Mouse (Mus musculus) R1 (cell line): ENCODE measurements at regions not wholly inside any gene's neighbourhood (a gene's known extent, or its start where the extent isn't known, plus 50 kb on each side); places are given as distances from the start of the nearest gene placed in this dataset.

Experiments
- DNase-seq: peaks from one replicate; pipeline ENCODE4 v3.0.0-alpha.2; 2018; ENCODE audit warnings: low read depth, low spot score

DNA sequence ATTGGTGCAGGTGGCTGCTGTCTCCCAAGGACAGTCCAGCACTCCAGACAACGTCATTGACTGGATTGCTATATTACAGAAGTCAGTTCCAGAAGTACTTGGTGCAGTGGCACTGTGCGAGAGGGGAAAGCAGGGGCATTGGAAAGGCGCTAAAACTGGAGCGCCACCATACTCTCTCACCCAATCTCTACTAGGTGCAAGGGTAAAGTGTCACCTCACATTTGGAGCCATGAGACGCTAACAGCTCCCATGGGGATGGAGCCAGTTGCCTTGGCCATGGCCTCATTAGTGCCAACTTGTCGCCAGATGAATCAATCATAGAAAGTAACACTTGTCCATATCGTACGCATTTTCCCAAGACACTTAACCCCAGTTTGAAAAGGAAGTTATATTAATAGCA is 1617.2 kb upstream of the Gulo start:
- no peak for DNase-seq

DNA sequence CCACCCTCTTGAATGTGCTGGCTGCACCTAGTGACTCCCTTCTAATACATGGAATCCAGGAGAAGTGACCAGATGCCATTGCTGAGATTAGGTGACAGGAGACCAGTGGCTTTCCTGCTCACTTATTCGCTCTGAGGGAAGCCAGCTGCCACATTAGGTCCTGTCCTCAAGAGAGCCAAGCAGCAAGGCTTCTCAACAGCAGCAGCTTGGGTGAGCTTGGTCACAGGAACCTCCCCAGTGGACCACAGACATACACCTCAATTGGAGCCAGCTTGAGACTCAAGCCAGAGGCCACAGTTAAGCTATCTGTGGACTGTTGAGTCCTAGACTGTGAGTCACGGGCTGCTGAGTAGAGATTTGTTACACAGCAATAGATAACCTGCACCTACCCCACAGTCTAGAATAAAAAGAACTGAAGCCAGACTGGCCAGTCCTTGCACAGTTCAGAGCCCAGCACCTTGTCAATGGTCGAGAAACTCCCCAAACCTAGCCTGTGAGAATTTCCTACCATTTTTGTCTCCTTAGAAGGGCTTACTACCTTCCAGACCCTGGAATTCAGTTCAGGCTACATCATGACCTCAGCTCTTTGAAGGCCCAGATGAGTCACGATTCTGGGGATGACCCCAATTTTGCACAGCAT is 1615.0 kb upstream of the Gulo start:
- DNase-seq = no peak

DNA sequence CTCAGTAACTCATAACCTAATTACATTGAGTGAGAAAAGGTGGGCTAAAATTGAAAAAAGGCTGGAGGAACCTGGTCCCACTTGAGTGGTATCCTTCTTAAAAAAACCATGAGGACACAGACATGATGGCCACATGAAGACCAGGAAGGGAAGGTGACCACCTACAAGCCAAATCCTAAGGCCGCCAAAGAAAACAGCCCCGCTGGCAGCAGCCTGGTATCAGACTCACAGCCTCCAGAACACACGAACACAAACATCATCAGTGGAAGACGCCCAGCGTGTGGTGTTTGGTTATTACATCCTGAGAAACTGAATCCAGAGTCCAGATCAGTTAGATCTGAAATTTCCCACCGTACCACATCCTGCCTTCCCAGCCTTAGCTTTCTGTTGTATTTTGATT is 1613.9 kb upstream of the Gulo start:
- DNase-seq = no peak

DNA sequence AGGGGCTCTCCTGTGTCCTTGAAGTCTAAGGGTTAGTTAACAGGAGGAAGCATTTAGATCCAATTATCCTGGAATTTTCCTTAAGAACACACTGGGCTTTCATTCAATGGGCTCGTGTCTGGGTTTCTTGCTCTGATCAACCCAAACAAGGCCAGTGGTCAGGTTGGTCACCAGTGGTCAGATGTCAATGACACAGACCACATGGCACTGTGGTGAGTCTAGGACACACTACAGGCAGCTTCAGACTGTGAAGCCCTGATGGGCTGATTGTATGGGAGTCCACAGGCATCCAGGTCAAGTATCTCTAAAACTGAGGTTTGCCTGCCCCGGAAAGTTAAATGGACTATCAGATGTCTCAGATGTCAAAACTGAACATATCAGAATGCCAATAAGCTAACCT is 1612.5 kb upstream of the Gulo start:
- DNase-seq = no peak

DNA sequence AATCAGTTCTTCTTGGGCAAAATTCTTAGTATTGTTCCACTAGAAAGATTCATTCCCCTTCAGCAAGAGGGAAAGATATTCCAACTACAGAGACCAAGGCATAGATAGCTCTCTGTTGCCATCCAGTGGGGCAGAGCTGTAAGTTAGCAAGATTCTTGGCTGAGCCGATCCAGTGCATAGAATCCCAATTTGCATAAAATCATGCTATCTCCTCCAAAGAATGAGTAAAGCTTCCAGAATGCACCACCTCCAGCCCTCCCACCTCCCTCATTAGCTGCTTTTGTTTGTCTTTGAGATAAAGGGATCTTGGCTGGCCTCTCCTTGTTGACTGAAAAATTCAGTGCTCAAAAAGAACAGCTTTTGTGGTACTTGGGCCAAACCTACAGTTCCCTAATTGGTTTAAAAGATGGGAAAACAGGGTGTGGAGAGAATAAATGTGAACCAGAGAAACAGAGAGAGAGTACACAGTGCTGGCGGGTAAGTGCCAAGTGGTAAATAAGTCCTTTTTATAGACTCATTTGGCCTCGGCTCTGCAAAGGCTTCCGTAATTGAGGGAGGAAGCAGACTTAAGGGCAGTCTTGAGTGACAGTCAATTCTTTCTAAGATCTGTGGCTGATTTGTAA is 1612.0 kb upstream of the Gulo start:
- peak; percentile 18 for DNase-seq

DNA sequence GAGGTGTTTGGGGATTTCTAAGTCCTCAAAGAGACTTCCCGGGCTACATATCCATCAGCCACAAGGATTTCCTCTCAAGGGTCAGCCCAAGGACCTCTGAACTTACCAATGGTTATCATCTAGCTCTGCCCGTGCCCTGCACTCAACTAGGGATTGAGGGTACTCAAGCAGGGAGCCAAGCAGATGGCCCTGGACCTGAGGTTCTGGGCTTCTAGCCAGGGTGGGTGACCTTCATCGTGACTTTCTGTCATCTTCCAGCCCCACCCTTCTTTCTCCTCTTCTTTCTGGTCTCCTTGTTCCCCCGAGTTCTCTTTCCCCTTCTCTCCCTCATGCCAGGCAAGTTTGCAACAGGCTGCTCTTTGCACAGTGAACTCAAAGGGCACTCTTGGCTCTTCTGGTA is 1610.6 kb upstream of the Gulo start:
- DNase-seq = no peak

DNA sequence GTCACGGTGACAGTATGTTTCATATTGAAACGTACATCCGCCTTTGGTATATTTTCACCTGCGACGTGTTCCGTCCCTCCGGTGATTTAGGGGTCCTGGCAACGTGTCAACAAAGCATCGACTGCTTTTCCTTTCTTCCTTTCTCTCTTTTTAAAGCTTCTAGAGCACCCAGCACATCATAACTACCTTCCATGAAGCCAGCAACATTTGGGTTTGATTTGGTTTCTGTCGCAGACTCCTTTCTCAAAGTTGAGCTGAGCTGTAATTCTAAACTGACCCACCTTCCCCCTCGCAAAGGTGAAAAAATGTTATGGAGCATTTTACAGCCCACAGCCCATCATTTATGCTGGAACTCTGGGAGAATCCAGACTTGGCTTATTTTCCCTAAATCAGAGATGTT is 1605.4 kb upstream of the Gulo start:
- DNase-seq = no peak

DNA sequence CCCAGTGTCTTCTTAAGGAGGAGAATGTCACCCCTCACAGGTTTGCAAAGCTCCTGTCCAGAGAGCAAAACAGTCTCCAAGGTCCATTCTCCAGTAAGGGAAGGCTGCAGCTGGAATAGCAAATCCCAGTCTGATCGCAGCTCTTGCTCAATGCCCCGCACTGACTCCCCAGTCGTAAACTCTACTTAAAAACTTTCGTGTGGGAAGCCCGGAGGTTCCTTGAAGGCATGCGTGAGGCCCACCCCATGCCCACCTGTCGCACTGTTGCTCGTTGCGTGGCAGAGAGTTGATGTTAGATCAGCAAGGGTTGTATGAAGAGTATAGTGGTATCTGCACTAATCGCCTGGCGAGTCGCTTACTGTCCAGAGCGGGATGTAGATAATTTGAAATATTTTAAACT is 1604.7 kb upstream of the Gulo start:
- DNase-seq = no peak

DNA sequence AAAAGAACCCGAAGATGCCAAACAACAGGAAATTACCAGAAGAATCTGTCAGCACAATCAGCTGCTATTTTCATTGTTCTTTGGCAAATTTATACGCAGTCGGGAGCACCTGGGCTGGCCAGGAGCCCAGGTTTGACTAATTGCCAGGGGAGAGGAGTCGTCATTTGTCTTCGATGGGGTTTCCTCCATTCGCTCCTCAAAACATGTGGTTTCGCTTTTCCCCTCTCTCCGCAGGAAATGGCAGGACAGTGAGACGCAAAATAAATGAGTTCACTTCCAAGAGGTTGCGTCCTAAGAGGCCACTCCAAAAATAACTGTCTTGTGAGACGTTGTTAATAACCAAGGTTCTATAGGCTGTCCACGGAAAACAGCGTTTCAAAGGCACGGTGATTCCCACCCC is 1604.2 kb upstream of the Gulo start:
- no peak for DNase-seq

DNA sequence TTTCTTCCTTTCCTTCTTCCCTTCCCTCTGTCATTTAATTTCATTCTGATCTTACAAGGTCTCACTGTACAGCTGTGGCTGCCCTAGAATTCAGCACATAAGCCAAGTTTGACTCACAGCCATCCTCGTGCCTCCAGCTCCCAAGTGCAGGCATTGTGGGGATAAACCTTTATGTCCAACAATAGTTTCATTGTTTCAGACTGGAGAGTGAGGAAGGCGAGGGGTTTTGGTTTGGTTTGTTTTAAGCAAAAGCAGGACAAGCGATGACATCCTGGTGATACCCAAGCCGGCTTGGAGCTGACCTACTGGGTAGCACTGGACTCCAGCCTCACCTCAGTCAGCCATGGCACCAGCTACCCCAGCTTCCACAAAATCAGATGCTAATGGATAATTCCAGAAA is 1603.5 kb upstream of the Gulo start:
- DNase-seq = no peak

DNA sequence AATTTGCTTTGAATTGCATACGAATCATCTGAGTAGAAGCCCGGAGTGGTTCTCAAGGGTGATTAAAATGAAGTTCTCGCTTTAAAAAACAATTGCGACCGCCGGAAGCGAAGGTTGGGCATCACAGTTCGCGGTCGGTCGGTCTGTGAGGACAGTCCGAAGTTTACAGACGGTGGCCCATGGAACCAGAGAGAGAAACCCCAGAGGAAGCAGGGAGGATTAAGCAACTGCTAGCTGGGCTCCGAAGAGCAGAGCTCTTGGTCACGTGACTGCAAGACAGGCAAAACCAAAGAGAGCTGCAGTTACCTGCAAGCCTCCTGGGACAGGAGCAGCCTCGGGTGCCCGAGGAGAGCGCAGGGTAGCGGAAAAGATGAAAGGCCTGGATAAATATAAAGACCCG is 1599.3 kb upstream of the Gulo start:
- peak; percentile 38 for DNase-seq

DNA sequence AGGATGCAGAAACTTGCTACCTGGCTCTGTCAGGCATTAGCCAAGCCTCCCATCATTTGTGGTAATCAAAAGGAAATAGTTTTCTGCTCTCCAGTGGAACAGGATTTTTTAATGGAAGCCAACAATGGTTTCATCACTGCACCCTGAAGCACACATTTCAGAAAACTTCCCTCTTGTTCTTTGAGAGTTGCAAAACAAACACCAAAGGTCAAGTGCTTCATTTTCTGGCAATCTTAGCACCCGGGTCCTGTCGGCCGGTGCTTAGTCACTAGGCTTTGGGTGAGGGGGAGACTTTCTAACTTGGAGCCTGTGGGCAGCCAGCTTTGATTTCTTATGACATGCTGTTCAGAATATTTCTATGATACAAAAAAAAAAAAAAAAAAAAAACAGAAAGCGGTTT is 1594.0 kb upstream of the Gulo start:
- no peak for DNase-seq

DNA sequence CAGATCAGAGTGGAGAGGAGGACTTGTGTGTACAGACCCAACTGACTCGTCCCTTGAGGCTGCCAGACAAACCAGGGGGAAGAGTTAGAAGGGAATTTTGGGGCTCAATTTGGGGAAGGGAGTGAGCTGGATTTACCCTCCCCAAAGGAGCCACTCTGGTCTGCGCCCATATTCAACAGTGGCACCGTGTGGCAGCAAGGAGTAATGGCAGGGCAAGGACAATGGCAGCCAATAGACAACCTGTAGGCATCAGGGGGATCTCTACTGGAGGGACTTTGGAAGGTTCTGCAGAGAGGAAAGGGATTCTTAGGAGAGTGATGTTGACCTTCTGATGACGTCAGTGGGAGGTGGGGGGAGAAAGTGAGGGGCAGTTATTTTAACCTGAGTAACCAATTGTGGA is 1590.7 kb upstream of the Gulo start:
- peak; percentile 36 for DNase-seq

DNA sequence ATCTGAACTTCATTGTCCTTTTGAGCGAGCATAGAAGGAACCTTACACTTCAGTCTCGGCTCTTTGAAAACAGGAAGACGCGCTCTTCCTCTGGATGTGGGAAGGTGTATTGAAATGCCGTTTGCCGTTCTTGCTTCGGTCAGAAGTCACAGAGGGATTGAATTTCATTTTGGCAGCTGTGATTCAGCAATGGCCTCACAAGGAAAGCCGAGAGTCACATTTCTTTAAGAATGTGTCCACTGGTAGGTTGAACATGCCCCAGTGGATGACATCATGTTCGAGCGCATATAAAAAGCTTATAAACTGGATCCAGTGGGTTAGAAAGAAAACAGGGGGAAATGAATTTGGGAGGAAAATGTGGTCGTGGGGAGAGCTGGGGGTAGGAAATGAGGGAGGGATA is 1579.6 kb upstream of the Gulo start:
- no peak for DNase-seq

DNA sequence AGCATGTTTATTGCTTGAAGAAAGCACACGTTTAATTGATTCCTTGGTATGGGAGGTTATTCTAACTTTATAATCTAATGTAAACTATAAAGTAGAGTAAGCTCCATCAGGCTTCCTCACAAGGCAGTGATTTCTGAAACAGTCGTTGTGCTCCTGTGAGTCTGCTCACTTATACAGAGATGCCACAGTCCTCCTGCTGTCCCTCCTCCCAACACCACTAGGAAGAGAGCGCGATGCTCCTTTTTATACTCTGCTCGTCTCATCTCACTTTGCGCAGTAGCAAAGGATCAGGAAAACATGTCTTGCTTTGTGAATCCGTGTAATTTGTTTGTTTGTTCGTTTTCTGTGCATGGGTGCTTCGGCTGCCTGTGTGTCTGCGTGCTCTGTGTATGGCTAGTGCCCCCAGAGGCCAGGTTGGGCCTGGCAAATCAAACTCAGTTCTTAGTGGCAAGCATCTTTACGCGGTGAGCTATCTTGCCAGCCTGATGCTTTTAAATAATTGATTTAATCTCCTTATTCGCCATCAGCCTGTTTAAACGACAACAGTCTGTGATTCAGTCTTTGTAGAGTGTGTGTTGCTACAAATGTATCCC is 1575.5 kb upstream of the Gulo start:
- peak; percentile 19 for DNase-seq

DNA sequence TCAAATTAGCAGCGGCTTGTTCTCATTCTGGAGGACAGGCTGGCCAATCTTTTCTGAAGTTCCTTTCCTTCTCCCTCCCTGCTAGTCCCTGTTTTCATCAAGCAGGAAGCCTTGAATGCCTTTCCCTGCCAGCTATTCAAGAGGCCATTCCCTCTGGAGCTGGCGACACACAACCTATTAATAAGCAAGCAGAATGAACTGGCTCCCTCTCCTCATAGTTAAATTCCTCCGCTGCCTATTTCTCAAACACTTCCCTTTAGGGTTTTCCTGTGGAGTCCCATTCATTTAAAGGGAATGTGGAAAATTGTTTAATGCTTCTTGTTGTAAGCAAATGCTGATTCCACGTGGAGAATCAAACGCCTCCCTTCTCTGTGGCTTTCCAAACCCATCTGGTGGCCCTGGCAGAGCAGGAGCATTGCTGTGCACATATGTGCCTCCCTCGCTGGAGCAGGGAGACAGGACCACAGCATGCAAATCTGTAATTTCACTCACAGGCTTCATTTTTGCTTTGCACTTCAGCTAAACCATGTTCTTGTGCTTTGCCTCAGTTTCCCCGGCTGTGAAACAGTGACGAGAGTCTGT is 1573.3 kb upstream of the Gulo start:
- no peak for DNase-seq

DNA sequence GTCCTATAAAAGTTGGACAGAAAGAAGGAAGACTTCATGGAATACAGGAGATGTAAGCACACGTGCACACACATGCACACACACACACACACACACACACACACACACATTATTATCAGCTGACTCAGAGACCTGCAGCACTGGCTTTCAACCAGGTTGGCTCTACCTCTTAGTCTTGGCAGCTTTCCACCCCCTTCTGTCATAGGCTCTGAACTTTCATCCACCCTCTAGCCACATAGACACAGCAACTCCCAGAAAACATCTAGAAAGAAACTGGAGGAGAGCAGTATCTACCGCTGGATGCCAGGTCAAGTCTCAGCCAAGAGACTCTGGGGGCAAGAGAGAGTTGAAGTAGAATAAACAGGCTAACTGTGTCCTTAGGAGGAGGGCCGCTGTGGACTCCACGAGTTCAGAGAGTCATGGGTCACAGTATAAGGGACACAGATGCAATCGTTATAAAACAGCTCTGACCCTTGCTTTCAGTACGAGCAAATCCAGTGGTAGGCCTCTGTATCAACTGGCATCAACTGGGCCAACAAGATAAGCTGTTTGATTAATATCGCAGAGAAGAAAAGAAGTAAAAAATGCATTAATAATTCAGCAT is 1565.4 kb upstream of the Gulo start:
- no peak for DNase-seq

DNA sequence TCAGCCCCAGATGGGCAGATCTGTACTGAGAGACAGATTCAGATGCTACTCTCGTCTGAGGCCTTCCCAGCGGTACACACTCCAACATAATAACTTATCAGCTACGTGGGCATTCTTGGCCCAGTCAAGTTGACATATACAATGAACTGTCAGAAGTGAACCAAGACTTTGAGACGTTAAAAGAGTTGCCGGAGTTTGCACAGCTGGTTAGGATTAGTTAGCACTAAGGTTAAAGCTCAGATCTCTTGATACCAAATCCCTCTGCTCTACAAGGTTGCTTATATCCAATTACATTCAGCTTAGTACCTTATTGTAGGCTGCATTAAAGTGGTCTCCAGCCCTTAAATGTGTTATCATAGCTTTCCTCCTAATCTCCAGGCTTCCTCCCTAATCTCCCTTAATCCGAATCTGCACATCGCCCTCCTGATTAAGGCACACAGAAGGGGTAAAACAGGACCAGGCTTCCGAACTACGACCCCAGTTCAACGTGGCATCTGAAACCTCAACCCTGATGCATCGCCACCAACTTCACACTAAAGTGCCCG is 1564.5 kb upstream of the Gulo start:
- DNase-seq = no peak

DNA sequence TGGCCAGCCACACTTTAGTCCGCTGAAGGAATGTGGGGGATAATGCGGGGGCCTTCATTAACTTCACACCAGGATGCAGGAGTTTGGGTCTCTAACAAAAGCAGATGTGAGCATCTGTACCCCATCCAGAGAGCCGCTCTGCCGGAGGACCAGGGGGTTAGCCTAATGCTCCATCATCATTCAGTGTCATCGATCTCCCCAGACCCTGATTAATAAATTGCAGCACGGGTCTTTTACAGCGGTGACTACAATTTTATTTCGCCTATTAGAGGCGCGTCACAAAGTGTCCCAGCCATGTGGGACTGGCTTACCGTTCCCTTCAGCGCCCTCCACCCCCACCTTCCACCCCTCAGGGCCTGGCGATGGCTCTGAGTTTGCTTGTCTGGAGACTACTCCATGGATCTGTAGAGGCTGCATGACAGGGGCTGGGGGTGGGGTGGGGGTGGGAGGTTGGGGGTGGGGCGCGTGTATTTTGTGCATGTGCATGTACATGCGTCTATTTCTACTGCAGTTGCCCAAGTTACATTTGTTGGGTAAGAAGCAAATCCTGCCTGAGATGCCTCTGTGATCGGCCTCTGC is 1560.8 kb upstream of the Gulo start:
- no peak for DNase-seq

DNA sequence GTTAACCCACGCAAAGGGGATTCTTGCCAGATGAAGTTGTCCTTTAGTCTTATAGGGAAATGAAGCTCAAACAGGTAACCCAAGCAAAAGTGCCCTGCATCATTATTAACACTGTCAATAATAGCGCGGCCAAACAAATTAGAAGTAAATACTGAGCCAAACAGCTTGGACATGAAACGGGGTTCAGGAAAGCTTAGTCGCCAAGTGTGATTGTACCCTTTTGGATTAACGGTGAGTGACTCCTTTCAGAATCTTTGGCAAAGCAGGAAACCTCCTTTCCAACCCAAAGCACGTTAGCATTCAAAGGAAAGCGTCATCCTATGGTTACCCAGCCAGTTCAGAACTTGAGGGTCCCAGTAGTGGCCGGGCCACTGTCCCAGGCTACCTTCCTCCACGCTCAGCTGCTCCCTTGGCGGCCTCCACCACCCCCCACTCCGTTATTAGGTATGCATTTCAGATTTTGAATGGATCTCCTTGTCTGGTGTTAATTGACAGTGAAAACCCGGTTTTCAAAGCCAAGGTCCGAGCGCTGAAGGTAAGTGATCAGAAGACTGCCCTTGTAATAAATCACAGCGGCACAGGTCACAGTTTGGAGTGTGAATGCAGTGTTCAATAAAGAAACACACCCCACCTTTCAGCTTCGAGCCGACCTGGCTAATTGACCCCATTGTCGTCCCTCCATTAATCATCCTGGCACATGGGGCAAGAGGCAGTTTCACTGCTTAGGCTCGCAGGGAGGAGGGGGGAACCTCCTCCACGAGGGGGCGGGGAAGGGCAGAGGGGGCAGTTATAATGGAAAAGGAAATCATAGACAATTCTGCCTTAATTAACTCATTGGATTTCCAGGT is 1560.1 kb upstream of the Gulo start:
- DNase-seq = no peak

DNA sequence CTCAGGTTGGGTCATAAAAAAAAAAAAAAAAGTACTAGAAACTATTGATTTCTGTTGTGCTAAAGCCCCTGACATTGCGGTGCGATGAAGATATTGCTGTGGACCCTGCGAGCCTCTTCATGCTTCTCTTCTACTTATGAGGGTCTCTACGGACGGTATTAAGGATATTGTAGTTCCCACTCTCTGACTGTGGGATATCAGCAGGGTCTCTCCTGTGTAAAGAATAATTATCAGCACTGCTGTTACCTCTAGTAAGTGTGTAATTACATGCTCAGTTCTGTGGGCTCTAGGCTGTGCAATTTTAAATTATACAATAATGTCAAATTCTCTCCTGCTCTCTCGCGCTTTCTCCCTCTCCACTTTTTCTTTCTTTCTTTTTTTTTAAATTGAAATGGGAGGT is 1545.9 kb upstream of the Gulo start:
- no peak for DNase-seq
